Mouse (Mus musculus) brain, embryonic 14.5 days (tissue): ENCODE results near the gene Kmt5b.

Source experiments
- CTCF ChIP-seq: fragments of 200-500 bp; IDR thresholded peaks from 2 replicates; pipeline ENCODE4 v1.5.1; 2012; ENCODE audit warnings: inconsistent platforms, mild to moderate bottlenecking, moderate library complexity, borderline replicate concordance; ENCODE audit not compliant: insufficient read depth, insufficient read length; ENCODE audit errors: extremely low read depth
- POLR2A ChIP-seq: fragments of 200-500 bp; IDR thresholded peaks from 2 replicates; pipeline ENCODE4 v1.6.1; 2012; ENCODE audit warnings: mild to moderate bottlenecking, inconsistent platforms, borderline replicate concordance; ENCODE audit not compliant: poor library complexity, insufficient read depth, insufficient read length, severe bottlenecking; ENCODE audit errors: extremely low read depth

DNA sequence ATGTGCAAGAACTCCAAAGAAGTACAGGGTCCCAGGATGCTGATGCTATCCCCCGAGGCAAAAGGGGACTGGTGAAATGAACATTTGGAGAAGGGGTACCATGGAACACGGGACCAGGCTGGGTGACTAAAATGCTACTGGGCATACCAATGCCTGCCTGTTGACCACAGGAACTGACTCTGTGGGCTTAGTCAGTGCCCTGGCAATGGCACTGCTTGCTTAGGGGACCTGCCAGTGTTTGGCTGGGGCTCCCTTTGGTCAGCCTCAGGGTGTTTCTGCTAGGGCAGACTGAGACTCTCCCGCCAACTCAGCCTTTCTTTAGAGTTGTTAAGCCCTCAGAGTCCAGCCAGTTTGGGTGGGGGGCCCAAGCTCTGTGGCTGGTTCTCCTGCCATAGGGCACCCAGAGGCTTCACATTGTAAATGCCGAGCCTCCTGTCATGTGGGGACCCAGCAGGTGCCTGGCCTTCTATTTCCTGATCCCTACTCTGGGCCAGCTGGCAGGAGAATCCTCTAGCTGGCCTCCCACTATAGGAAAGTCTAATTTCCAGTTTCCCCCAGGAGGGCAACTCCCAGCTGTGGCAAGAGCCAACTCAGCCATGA lies 1.9 kb upstream of the Kmt5b start:
- no peak for TF ChIP-seq CTCF
- TF ChIP-seq POLR2A, result no peak
